Mouse (Mus musculus) kidney, adult 2 months (tissue): Measurements from ENCODE around the gene Sult2b1. TPM values are rescaled to one million over a fixed set of nuclear protein-coding genes. Genes with fewer than 3 reads are reported as not detected.
A peak's percentile ranks its signal among the peaks of the same experiment; 100 is the strongest.

Experiments used
- DNase-seq: peaks from one replicate; pipeline ENCODE4 v3.0.0; 2021
- H3K27ac ChIP-seq: fragments of 200-500 bp; 2 replicates; pipeline ENCODE4 v1.5.1; 2012; ENCODE audit warnings: low read depth, low read length, control low read depth, inconsistent platforms; ENCODE audit not compliant: insufficient read depth
- H3K27me3 ChIP-seq: fragments of 200-500 bp; replicated peaks from 2 replicates; pipeline ENCODE4 v1.6.1; 2012; ENCODE audit warnings: mild to moderate bottlenecking, moderate library complexity, low read length, inconsistent platforms; ENCODE audit not compliant: control insufficient read depth, insufficient read depth
- H3K36me3 ChIP-seq: fragments of 200-500 bp; 2 replicates; pipeline ENCODE4 v1.6.1; 2012; ENCODE audit warnings: mild to moderate bottlenecking, moderate library complexity, low read length, inconsistent platforms; ENCODE audit not compliant: control insufficient read depth, insufficient read depth
- H3K4me1 ChIP-seq: fragments of 200-500 bp; 2 replicates; pipeline ENCODE4 v1.6.1; 2011; ENCODE audit warnings: low read length; ENCODE audit not compliant: control insufficient read depth, insufficient read depth
- H3K4me3 ChIP-seq: fragments of 200-500 bp; 2 replicates; pipeline ENCODE4 v1.5.1; 2011; ENCODE audit warnings: mild to moderate bottlenecking, low read depth, low read length, control low read depth; ENCODE audit not compliant: insufficient read depth
- CTCF ChIP-seq: fragments of 200-500 bp; conservative IDR thresholded peaks from 2 replicates; pipeline ENCODE4 v1.5.1; 2011; ENCODE audit warnings: low read depth, mild to moderate bottlenecking, control low read depth, low read length, moderate library complexity, mixed read lengths; ENCODE audit not compliant: insufficient read depth, insufficient read length
- POLR2A ChIP-seq: fragments of 200-500 bp; IDR thresholded peaks from one replicate; pipeline ENCODE4 v1.6.1; 2011; ENCODE audit warnings: low read depth, low read length, control low read depth
- WGBS: fragments of 180-500 bp; shearing (Covaris S2); methylation state at CpG from one replicate; pipeline ENCODE4 v1.1.7; 2018; 5-methylcytosine and 5-hydroxymethylcytosine counted together
- polyA plus RNA-seq: library from polyadenylated mRNA; depleted of rRNA; stranded (reverse); fragments of >200 nt; gene quantifications from 2 replicates; pipeline ENCODE4 v1.2.3, GENCODE M21; 2012; rRNA removed

The Sult2b1 gene
- 4.2 and 6.1 TPM in 2 replicates for polyA plus RNA-seq

GRCm38 (mm10) chr7:45784524-45785372 is at the start of gene Sult2b1:
Gene Sult2b1 (minus strand): TSS chr7:45784669.
- H3K36me3 ChIP-seq, result no peaks in the 10 kb centered on the region
- WGBS, result 26% methylated on average over 20 of the region's 20 CpGs
- peak; percentile 67 for DNase-seq
- H3K27me3 ChIP-seq, result no peaks in the 10 kb centered on the region
- TF ChIP-seq CTCF (no peak), POLR2A (no peak)
- no peak within 1 kb of the TSS for H3K27ac ChIP-seq
- peak within 1 kb of the TSS; percentile 60 for H3K4me3 ChIP-seq
- no peaks in the 10 kb centered on the region; the same call in 1 of the 2 replicates for H3K4me1 ChIP-seq

GRCm38 (mm10) chr7:45833924-45834323 is 49.5 kb upstream of the Sult2b1 start:
- no peak for DNase-seq
- Histone ChIP-seq H3K27me3 (peaks cover 4% of the 10 kb centered on the region), H3K4me3 (0 out of 2 replicates have a peak overlapping the region, but pooled peaks have one; percentile 17), H3K36me3 (no peaks in the 10 kb centered on the region), H3K4me1 (peaks cover 5% of the 10 kb centered on the region; the same call in 1 of the 2 replicates), H3K27ac (no peak overlapping the region)
- WGBS, result 10% methylated on average over 31 of the region's 31 CpGs
- TF ChIP-seq POLR2A (no peak), CTCF (no peak)

- WGBS, result 2% methylated on average over 86 of the region's 86 CpGs
- DNase-seq, result peak; percentile 21
- TF ChIP-seq POLR2A (no peak), CTCF (no peak)
- Histone ChIP-seq H3K4me1 (peaks cover 5% of the 10 kb centered on the region; the same call in 1 of the 2 replicates), H3K27me3 (peaks cover 4% of the 10 kb centered on the region), H3K27ac (no peak overlapping the region), H3K4me3 (peak overlapping the region; percentile 17), H3K36me3 (no peaks in the 10 kb centered on the region)
Observed at GRCm38 (mm10) chr7:45833148-45833790, 48.8 kb upstream of the Sult2b1 start.

GRCm38 (mm10) chr7:45832428-45832827 is 48.0 kb upstream of the Sult2b1 start:
- H3K36me3 ChIP-seq, result no peaks in the 10 kb centered on the region
- H3K4me1 ChIP-seq, result peaks cover 5% of the 10 kb centered on the region; the same call in 1 of the 2 replicates
- 12% methylated on average over 30 of the region's 30 CpGs for WGBS
- H3K27ac ChIP-seq, result no peak overlapping the region
- DNase-seq, result no peak
- no peak for TF ChIP-seq POLR2A
- no peak for TF ChIP-seq CTCF
- H3K4me3 ChIP-seq, result no peak overlapping the region
- H3K27me3 ChIP-seq, result peaks cover 4% of the 10 kb centered on the region

- H3K27me3 ChIP-seq, result peaks cover 4% of the 10 kb centered on the region
- 26% methylated on average over 5 of the region's 5 CpGs for WGBS
- H3K4me3 ChIP-seq, result peak overlapping the region; percentile 100
- H3K4me1 ChIP-seq, result peaks cover 5% of the 10 kb centered on the region; the same call in 1 of the 2 replicates
- H3K36me3 ChIP-seq, result no peaks in the 10 kb centered on the region
- H3K27ac ChIP-seq, result peak overlapping the region; percentile 99; the same call in 1 of the 2 replicates
- no peak for DNase-seq
- TF ChIP-seq CTCF (no peak), POLR2A (no peak)
Observed at GRCm38 (mm10) chr7:45831128-45831525, 46.7 kb upstream of the Sult2b1 start.

GRCm38 (mm10) chr7:45830427-45831127 is 46.1 kb upstream of the Sult2b1 start, which contains the start of gene Grwd1:
Gene Grwd1 (minus strand): TSS chr7:45830944.
- WGBS, result under 1% methylated on average over 35 of the region's 35 CpGs
- no peak for TF ChIP-seq CTCF
- no peak for TF ChIP-seq POLR2A
- H3K4me3 ChIP-seq, result peak within 1 kb of the TSS; percentile 100
- H3K27me3 ChIP-seq, result peaks cover 4% of the 10 kb centered on the region
- H3K27ac ChIP-seq, result peak within 1 kb of the TSS; percentile 99
- H3K4me1 ChIP-seq, result peaks cover 5% of the 10 kb centered on the region; the same call in 1 of the 2 replicates
- peak; percentile 93 for DNase-seq
- H3K36me3 ChIP-seq, result no peaks in the 10 kb centered on the region

- Histone ChIP-seq H3K4me3 (no peak overlapping the region), H3K27me3 (no peaks in the 10 kb centered on the region), H3K36me3 (no peaks in the 10 kb centered on the region), H3K4me1 (peaks cover 5% of the 10 kb centered on the region; the same call in 1 of the 2 replicates), H3K27ac (no peak overlapping the region)
- TF ChIP-seq POLR2A (no peak), CTCF (no peak)
- DNase-seq, result no peak
- WGBS, result 90% methylated on average over 7 of the region's 7 CpGs
Observed at GRCm38 (mm10) chr7:45826631-45827030, 42.2 kb upstream of the Sult2b1 start.
